Comparison of ENCODE assay signal across 26 mouse cellular contexts in the genomic region with DNA sequence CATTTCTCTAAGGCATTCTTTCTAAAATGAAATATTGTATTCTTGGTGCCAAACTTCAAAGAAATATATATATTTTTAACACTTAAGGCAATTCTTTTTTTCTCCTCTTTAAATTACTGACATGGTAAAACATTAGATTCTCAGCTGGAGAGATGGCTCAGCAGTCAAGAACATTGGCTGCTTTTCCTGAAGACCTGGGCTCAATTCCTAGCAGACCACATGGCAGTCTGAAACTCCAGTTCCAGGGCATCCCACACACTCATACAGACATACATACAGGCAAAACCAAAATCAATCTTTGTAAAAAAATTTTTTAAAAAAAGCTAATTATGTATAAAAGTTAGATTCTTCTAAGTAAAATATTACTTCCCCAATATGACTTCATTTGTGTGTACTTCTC. TPM values are rescaled to one million over a fixed set of nuclear protein-coding genes. Genes with fewer than 3 reads are reported as not detected.
"Had no signal": no experiment of that assay in that cellular context is flagged by ENCODE, and none has a peak within 500 bp of the region (broad histone marks: within the 10 kb centered on the region; RNA-seq: fewer than 3 reads in every experiment).

No protein-coding gene starts in this region.

- DNase-seq: gastrocnemius, adult 2 months; gastrocnemius, postnatal 10 days; gastrocnemius, postnatal 25 days; heart, adult 18-20 months; heart, postnatal 10 days; heart, postnatal 4 days; kidney, adult 18-20 months; kidney, adult 8-10 months; kidney, postnatal 10 days; kidney, postnatal 25 days; kidney, postnatal 4 days; liver; liver, embryonic 13.5 days had no signal

- ATAC-seq: hindbrain, embryonic 16.5 days; inflammation-experienced regulatory T-cells, adult 6 months; intestine, embryonic 15.5 days; intestine, postnatal 0 days had no signal

RNA-seq across cellular contexts. Expression of gene 4933425L06Rik, which starts 50.0 kb away (rescaled TPM):
- total RNA-seq: gastrocnemius, adult 2 months; gastrocnemius, postnatal 10 days; gastrocnemius, postnatal 25 days; gastrocnemius, postnatal 4 days; granulocyte monocyte progenitor cell, adult 5-6 weeks; heart, adult 18-20 months; heart, adult 8-10 months; heart, postnatal 10 days; heart, postnatal 25 days; heart, postnatal 4 days; layer of hippocampus, postnatal 10 days; layer of hippocampus, postnatal 25 days; left cerebral cortex, adult 2 months; left cerebral cortex, postnatal 14 days; left cerebral cortex, postnatal 36 days had no signal
